Mouse (Mus musculus): Measurements from ENCODE around the gene Dgcr8. TPM values are rescaled to one million over a fixed set of nuclear protein-coding genes. Genes with fewer than 3 reads are reported as not detected.
A peak's percentile ranks its signal among the peaks of the same experiment; 100 is the strongest.

The Dgcr8 gene
- polyA plus RNA-seq, 1 experiment: 21.9 TPM

GRCm38 (mm10) chr16:18250828-18251790 is 37.9 kb downstream of the Dgcr8 start:
- H3K4me3 ChIP-seq (ENCODE audit: extremely low read depth, insufficient read depth, insufficient read length): no peak overlapping the region
- no peak for DNase-seq (ENCODE audit: low read depth in 1 of 2, low spot score in 2 of 2)
- H3K27me3 ChIP-seq (ENCODE audit: control insufficient read depth, insufficient read depth, low read length): no peaks in the 10 kb centered on the region
- peaks cover 35% of the 10 kb centered on the region for H3K36me3 ChIP-seq (ENCODE audit: control insufficient read depth, insufficient read depth, low read length)
- TF ChIP-seq POLR2A (IDR thresholded peaks at IDR 0.05; ENCODE audit: low read depth, low read length) (no peak), CTCF (IDR thresholded peaks at IDR 0.05; ENCODE audit: extremely low read depth, insufficient read depth, insufficient read length, insufficient replicate concordance) (no peak)
- WGBS: 89% methylated on average over 10 of the region's 10 CpGs
- peaks cover 6% of the 10 kb centered on the region; the same call in 1 of the 2 replicates for H3K4me1 ChIP-seq (ENCODE audit: control insufficient read depth, insufficient read depth, insufficient read length)
- no peak overlapping the region for H3K27ac ChIP-seq (ENCODE audit: insufficient read depth, low read length)

GRCm38 (mm10) chr16:18250231-18250630 is 38.8 kb downstream of the Dgcr8 start:
- TF ChIP-seq CTCF (IDR thresholded peaks at IDR 0.05; ENCODE audit: extremely low read depth, insufficient read depth, insufficient read length, insufficient replicate concordance) (no peak), POLR2A (IDR thresholded peaks at IDR 0.05; ENCODE audit: low read depth, low read length) (no peak)
- Histone ChIP-seq H3K36me3 (ENCODE audit: control insufficient read depth, insufficient read depth, low read length) (peaks cover 33% of the 10 kb centered on the region), H3K4me3 (ENCODE audit: extremely low read depth, insufficient read depth, insufficient read length) (no peak overlapping the region), H3K4me1 (ENCODE audit: control insufficient read depth, insufficient read depth, insufficient read length) (peaks cover 6% of the 10 kb centered on the region; the same call in 1 of the 2 replicates), H3K27ac (ENCODE audit: insufficient read depth, low read length) (no peak overlapping the region), H3K27me3 (ENCODE audit: control insufficient read depth, insufficient read depth, low read length) (no peaks in the 10 kb centered on the region)
- 62% methylated on average over 4 of the region's 4 CpGs for WGBS
- DNase-seq (ENCODE audit: low read depth in 1 of 2, low spot score in 2 of 2): no peak

- H3K4me1 ChIP-seq (ENCODE audit: control insufficient read depth, insufficient read depth, insufficient read length): peaks cover 6% of the 10 kb centered on the region; the same call in 1 of the 2 replicates
- DNase-seq (ENCODE audit: low read depth in 1 of 2, low spot score in 2 of 2): peak; percentile 41 to 65
- peaks cover 39% of the 10 kb centered on the region for H3K36me3 ChIP-seq (ENCODE audit: control insufficient read depth, insufficient read depth, low read length)
- H3K27me3 ChIP-seq (ENCODE audit: control insufficient read depth, insufficient read depth, low read length): no peaks in the 10 kb centered on the region
- 3% methylated on average over 27 of the region's 27 CpGs for WGBS
- peak overlapping the region; percentile 69 for H3K4me3 ChIP-seq (ENCODE audit: extremely low read depth, insufficient read depth, insufficient read length)
- peak overlapping the region; percentile 74 for H3K27ac ChIP-seq (ENCODE audit: insufficient read depth, low read length)
- TF ChIP-seq POLR2A (IDR thresholded peaks at IDR 0.05; ENCODE audit: low read depth, low read length) (no peak), CTCF (IDR thresholded peaks at IDR 0.05; ENCODE audit: extremely low read depth, insufficient read depth, insufficient read length, insufficient replicate concordance) (no peak)
These were observed 39.6 kb downstream of the Dgcr8 start for GRCm38 (mm10) chr16:18249364-18249967.

- Histone ChIP-seq H3K36me3 (ENCODE audit: control insufficient read depth, insufficient read depth, low read length) (peaks cover 34% of the 10 kb centered on the region), H3K4me3 (ENCODE audit: extremely low read depth, insufficient read depth, insufficient read length) (peak within 1 kb of the TSS; percentile 69), H3K27me3 (ENCODE audit: control insufficient read depth, insufficient read depth, low read length) (no peaks in the 10 kb centered on the region), H3K4me1 (ENCODE audit: control insufficient read depth, insufficient read depth, insufficient read length) (peaks cover 6% of the 10 kb centered on the region; the same call in 1 of the 2 replicates), H3K27ac (ENCODE audit: insufficient read depth, low read length) (peak within 1 kb of the TSS; percentile 74)
- TF ChIP-seq CTCF (IDR thresholded peaks at IDR 0.05; ENCODE audit: extremely low read depth, insufficient read depth, insufficient read length, insufficient replicate concordance) (no peak), POLR2A (IDR thresholded peaks at IDR 0.05; ENCODE audit: low read depth, low read length) (peak; percentile 87)
- under 1% methylated on average over 97 of the region's 102 CpGs for WGBS
- peak; percentile 94 to 98 for DNase-seq (ENCODE audit: low read depth in 1 of 2, low spot score in 2 of 2)
These were observed 40.3 kb downstream of the Dgcr8 start, which contains the start of the genes Trmt2a and Ranbp1 for GRCm38 (mm10) chr16:18248433-18249363. Gene Trmt2a (plus strand): TSS chr16:18248679. Gene Ranbp1 (minus strand): TSS chr16:18248732.

DNA sequence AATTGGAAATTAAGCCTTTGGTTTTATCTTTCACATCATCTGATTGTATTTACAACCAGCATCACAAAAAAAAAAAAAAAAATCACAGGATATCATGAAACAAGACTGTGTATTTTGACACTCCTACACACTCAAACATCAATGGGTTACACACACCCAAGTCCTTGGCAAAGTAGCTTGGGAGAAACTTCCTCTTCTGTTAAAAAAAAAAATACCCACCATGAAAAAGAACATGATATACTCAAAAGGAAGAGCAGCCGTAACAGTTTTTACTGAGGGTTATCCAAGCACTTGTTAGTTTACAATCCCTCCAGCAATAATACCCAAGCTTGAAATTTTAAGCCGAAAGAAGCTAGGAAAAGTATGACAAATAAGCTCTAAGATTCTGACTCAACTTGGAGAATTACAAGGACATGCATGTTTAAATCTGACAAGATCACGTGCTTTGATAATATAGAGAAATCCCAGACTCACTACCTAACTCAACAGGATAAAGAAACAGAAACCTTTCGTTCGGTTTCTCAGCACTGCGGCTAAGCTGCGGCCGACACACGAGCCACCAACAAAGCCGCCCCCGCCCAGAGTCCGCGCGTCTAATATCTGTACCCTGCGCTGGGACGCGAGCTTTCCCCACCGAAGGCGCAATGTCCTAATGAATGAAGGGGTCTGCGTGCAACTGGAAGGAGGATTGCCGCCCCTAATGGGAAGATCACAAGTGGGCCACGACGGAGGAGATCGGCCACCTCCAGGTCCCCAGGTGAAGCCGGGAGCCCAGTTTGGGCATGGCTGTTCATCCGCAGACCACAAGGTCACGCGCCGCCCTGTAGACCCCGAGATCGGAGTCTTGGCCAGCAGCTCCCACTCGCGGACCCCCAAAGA is 41.3 kb downstream of the Dgcr8 start:
- peaks cover 6% of the 10 kb centered on the region; the same call in 1 of the 2 replicates for H3K4me1 ChIP-seq (ENCODE audit: control insufficient read depth, insufficient read depth, insufficient read length)
- TF ChIP-seq CTCF (IDR thresholded peaks at IDR 0.05; ENCODE audit: extremely low read depth, insufficient read depth, insufficient read length, insufficient replicate concordance) (no peak), POLR2A (IDR thresholded peaks at IDR 0.05; ENCODE audit: low read depth, low read length) (no peak)
- H3K4me3 ChIP-seq (ENCODE audit: extremely low read depth, insufficient read depth, insufficient read length): peak overlapping the region; percentile 69
- DNase-seq (ENCODE audit: low read depth in 1 of 2, low spot score in 2 of 2): no peak
- H3K27me3 ChIP-seq (ENCODE audit: control insufficient read depth, insufficient read depth, low read length): no peaks in the 10 kb centered on the region
- peak overlapping the region; percentile 61 for H3K27ac ChIP-seq (ENCODE audit: insufficient read depth, low read length)
- WGBS: under 1% methylated on average over 33 of the region's 33 CpGs
- H3K36me3 ChIP-seq (ENCODE audit: control insufficient read depth, insufficient read depth, low read length): peaks cover 30% of the 10 kb centered on the region
